Mouse (Mus musculus) MEL (cell line): ENCODE results near the gene Cdc27.

ENCODE experiments used
- CTCF ChIP-seq, 3 experiments: IDR thresholded peaks in 2 of 3; conservative IDR thresholded peaks in 1 of 3; 2 replicates each; pipeline ENCODE4 v1.5.1; 2011 to 2012; ENCODE audit warnings: low read length in 3 of 3, low read depth in 2 of 3, mild to moderate bottlenecking in 2 of 3, improper control_type of control experiment in 1 of 3, inconsistent platforms in 1 of 3, mixed read lengths in 1 of 3, moderate library complexity in 1 of 3; ENCODE audit not compliant: control insufficient read depth in 1 of 3, insufficient read depth in 1 of 3, poor library complexity in 1 of 3, severe bottlenecking in 1 of 3
- GATA1 ChIP-seq: IDR thresholded peaks from 2 replicates; pipeline ENCODE4 v1.6.1; 2011; ENCODE audit warnings: low read depth, low read length, improper control_type of control experiment
- MEF2A ChIP-seq: IDR thresholded peaks from 2 replicates; pipeline ENCODE4 v1.6.1; 2014; ENCODE audit warnings: low read depth, mild to moderate bottlenecking, inconsistent platforms, low read length, improper control_type of control experiment; ENCODE audit not compliant: poor library complexity, insufficient replicate concordance, severe bottlenecking; ENCODE audit errors: extremely low read depth
- POLR2A ChIP-seq, 2 experiments: IDR thresholded peaks; 2 replicates each; pipeline ENCODE4 v1.6.1; 2011 to 2012; ENCODE audit warnings: low read length in 2 of 2, mild to moderate bottlenecking in 2 of 2, control low read depth in 1 of 2, improper control_type of control experiment in 1 of 2, low read depth in 1 of 2, moderate library complexity in 1 of 2; ENCODE audit not compliant: control insufficient read depth in 1 of 2, insufficient read depth in 1 of 2, poor library complexity in 1 of 2
- POLR2AphosphoS2 ChIP-seq: IDR thresholded peaks from 2 replicates; pipeline ENCODE4 v1.6.1; 2011; ENCODE audit warnings: low read length, improper control_type of control experiment
- RAD21 ChIP-seq: IDR thresholded peaks from 2 replicates; pipeline ENCODE4 v1.6.1; 2011; ENCODE audit warnings: mild to moderate bottlenecking, low read depth, low read length, improper control_type of control experiment

GRCm38 (mm10) chr11:104467698-104468097 is 82.7 kb downstream of the Cdc27 start:
- TF ChIP-seq CTCF (IDR thresholded peaks at IDR 0.05 in 2 of 3, conservative IDR thresholded peaks at IDR 0.05 in 1 of 3; ENCODE audit: control insufficient read depth in 1 of 3, insufficient read depth in 1 of 3, low read depth in 2 of 3, low read length in 3 of 3, poor library complexity in 1 of 3, severe bottlenecking in 1 of 3), result no peak
- no peak for TF ChIP-seq POLR2AphosphoS2
- no peak for TF ChIP-seq MEF2A
- TF ChIP-seq POLR2A (IDR thresholded peaks at IDR 0.05; ENCODE audit: control insufficient read depth in 1 of 2, insufficient read depth in 1 of 2, low read depth in 1 of 2, low read length in 2 of 2, poor library complexity in 1 of 2), result no peak
- no peak for TF ChIP-seq GATA1
- no peak for TF ChIP-seq RAD21
